Mouse (Mus musculus) yolk sac, embryonic 10.5 days (tissue): Measurements from ENCODE around the gene Myo16.

Source experiments
- DNase-seq: peaks from one replicate; pipeline ENCODE4 v3.0.0-alpha.2; 2017; ENCODE audit warnings: low spot score

Myo16 gene

DNA sequence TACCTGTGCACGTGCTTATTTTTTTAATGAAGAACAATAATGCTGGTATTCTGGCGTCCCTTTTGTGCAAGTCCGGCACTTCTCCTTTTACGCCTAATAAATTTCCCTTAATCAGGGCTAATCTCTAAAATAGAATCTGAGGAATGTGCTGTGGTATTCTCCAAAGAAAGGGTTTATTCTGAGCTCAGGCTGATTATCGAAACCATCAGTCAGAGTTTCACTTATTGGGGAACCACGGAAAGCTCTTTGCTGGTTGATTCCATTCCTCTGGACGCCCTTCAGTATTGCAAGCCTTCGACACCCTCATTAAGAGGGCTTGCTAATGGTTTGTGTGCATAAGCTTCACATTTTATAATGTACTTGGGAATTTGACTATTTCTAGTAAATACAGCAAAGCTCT lies 475.0 kb downstream of the Myo16 start:
- DNase-seq: no peak

DNA sequence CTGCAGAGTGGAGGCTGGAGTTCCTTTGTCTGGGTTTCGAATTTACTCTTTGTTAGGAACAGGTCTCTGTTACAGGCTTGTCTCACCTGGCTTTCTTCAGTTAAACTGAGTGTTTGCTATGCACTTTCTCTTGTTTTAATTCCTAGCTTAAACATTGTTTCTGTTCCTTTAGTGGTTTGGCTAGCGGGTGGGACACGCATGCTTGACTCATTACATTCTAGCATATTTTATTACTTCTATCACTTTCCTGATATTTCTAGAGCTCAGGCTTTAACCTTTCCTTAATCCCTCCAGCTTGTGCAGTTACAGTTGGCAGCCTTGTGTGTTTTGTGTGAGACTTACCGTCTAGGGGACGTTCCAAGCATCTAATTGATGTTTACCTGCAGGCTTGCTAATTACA lies 476.2 kb downstream of the Myo16 start:
- no peak for DNase-seq

DNA sequence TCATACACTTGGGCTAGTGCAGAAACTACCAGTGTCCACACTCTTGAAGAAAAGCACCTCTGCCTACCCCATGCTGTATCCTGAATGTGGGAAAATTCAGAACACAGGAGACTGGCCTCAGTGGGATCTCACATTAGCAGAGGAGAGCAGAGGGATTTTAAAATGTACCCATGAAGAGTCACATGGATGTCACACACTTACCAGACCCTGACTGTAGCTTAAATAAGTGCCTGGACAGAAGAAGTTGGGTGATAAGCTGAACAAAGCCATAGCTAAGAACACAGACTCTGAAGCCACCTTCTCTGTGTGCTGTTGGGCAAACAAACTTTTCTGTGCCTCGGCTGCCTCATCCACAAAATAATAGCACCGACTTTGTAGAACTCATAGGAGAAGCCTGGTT lies 477.3 kb downstream of the Myo16 start:
- DNase-seq: no peak

DNA sequence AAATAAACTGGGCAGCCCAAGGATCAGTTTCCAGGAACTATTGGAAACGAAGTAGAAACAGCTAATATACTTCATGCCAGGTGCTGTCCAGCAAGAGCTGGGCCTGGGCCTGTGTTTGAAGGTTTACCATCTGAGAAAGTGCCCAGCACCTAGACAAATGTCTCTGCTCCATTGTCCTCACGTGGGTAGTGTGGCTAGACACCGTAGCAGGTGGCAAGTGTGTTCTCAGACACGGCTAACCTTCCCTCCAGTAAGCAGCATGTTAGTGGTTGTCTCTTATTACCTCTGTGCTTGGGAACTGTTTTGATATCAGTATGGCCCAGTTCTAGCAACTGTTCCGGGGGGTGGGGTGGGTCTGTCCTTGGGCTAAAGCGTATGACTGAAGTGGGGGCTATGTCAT lies 478.9 kb downstream of the Myo16 start:
- DNase-seq: no peak

DNA sequence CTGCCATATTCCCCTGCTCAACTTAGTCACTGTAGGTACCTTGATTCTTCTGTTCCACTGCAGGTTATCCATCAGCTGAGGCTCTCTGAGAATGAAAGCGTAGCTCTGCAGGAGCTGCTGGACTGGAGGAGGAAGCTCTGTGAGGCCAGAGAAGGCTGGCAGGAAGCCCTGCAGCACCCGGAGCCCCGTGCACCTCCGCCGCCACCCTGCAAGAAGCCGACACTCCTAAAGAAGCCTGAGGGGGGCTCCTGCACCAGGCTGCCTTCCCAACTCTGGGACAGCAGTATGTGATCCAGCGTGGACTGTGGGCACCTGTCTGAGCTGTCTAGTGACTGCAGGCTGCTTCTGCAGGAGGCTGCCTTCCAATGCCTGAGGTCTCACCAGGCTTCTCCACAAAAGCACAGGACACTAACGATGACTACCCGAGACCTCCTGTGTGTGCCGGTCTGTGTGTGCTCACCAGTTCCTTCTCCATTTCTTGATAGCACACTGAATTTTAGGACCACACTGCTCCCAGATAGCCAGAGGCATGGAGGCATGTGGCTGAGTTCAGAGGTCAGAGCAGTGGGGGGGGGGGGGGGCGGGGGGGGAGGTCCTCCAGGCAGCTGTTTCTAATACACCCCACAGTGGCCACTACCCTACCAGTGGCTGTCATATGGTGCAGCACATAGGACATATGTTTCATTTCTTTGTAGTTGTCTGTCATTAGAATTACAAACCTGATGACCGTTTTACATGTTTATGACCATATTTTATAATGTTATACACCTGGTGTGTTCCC lies 479.8 kb downstream of the Myo16 start:
- no peak for DNase-seq

DNA sequence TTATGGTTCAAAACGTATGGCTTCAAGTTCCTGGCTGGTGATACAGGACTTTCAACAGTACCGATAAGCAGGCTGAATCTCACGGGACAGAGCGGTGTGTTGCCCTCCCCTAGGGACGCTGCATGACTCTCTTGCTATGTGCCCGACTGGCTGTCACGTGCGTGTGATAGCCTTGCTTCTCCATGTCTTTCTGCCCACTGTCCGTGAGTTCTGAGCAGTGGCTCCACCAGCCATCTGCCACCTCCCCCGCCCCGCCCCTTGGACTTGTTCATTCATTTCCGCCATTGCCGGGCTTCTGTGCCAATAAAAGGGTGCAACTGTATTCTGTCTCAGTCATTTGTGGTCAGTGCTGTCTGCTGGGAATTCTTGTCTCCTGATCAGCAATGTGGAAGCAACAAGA lies 480.7 kb downstream of the Myo16 start:
- no peak for DNase-seq

DNA sequence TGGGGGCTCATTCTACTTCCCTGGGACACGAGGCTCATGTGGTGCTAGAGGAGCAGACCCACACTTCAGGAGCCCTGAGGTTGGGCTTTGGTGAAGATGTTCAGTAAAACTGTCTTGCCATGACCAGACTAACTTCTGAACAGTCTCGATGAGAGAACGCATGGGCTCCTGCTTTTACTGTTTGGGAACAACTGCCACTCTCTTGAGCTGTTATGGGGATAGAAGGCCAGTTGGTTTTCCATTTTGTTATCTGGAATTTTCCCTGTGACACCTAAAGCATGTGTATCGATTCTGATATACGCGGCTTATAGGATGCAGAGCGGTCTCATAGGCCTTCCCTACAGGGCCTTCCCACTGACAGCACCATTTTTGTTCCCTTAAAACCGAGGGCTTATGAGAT lies 485.2 kb downstream of the Myo16 start:
- DNase-seq: no peak

DNA sequence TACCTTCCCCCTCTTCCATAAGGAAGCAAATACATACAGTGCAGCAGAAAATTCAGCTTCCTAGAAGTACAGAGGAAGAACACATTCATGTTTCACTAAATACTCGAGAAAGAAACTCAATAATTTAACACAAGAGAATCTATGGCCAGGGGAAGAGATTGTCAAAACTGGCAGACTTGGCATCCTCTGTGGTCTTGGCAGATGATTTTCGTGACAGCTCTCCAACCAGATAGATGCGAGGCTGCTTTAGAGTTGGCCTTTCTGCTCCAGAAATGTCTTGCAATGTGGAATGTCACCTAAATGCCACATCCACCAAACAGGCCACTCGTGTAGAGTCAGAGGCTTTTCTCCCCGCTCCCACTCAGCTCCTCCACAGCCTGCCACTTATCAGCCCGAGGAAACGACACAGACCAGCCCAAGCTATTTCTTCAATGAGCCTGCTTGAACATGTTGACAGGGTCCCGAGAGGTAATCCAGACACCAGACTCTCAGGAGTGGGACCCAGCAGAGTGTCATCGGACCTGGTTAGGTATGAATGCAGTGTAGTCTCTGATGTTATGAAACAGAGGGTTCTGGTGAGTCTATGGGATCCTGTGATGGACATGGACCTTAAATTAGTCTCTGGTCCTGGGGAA lies 486.6 kb downstream of the Myo16 start:
- DNase-seq: no peak

DNA sequence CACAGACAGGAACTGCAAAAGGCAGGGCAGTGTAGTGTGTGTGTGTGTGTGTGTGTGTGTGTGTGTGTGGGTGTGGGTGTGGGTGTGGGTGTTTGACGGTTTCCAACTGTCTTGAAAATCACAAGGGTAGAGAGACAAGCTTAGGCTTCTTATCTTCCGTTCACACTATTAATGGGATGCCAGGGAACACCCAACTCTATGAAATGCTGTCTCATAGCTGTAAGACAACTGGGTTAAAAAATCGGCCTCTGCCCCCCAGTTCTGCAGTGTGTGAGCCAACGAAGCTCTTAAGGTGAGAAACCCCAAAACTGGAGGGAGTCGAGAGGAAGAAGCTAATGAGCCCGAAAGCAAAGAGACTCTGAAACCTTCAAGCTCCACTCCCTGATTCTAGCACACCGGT lies 487.1 kb downstream of the Myo16 start:
- no peak for DNase-seq

DNA sequence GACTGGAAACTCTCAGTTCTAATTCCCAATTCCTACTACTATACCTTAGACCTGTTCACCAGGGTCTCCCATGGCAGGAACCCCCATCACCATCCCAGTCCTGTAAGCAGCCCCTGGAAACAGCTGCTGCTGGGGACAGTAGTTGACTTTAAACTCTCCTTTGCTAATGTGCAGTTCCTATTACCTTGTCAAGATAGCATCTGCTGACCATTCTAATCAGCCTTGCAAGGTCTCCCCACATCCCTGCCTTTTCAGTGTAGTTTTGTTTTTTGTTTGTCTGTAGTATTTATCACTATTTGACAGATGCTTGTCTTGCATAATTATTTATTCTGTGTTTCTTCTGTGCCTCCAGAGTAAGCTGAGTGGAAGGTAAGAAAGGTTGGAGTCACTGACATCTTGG lies 487.6 kb downstream of the Myo16 start:
- DNase-seq: no peak

DNA sequence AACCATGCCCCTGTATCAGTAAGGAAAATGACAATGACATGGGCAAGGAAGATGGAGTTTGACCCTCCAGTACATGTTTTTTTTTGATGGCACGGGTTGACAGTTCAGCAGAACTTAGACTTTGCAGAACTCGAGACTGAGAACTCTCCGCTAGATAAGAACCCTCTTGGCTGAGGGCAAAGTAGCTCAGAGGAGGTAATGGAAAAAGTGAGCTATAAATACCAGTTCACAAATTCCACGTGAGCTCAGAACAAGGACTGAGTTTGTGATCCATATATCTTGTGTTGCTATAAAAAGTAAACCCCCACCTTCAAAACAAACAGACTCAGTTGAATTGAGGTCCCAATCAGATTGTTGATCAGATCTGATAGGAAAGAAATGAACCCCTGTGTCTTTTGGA lies 489.5 kb downstream of the Myo16 start:
- DNase-seq: no peak

DNA sequence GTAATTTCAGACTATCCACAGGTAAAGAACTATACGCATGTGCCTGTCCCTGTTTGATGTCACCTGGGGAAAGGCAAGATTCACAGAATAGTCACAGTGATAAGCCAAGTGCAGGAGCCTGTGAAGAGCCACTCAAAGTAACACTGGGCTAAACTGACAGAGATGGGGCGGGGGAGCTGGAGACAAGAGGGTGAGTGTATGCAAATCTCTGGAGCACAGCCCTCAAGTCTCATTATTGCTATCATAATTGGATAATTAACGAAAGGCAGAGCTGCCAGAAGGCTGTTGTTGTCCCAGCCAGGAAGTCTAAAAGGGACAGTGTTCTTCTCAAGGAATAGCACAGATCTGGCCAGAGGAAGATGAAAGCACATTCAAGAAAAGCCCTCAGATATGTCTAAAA lies 490.8 kb downstream of the Myo16 start:
- DNase-seq: no peak

DNA sequence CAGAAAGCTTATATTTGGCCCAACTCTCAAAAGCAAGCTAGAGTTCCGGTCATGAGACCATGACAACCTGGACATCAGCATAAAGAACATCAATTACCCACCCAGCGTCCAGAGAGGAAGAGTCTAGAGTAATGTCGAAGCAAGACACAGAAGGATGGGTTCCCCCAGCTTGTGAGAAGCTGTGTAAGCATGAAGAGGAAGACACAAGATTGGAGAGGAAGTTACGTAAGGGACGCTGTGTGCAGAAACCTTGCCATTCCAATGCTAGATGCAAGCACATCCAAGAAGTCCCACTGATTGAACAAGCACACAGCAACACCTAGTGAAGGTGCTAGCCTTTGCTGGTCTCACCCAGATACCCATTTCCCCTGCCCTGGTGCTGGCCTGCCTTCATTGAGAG lies 492.0 kb downstream of the Myo16 start:
- no peak for DNase-seq

DNA sequence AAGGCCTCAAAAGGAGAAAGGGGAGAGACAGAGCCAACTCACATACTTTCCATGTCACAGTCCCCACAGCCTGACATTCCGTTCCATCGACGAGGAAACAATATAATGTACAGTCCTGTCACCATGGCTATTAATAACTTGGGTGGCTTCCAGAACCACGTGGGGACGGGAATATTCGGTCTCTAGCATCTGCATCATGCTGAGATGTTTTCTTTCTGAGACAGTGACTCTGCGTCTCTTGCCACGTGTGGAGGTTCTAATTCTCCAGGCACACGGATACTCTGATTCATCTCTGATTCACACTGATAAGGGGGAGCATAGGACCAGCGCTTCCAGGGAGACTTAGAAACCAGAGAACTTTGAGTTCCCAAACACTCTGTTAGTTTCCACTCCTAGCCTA lies 492.8 kb downstream of the Myo16 start:
- DNase-seq: no peak

DNA sequence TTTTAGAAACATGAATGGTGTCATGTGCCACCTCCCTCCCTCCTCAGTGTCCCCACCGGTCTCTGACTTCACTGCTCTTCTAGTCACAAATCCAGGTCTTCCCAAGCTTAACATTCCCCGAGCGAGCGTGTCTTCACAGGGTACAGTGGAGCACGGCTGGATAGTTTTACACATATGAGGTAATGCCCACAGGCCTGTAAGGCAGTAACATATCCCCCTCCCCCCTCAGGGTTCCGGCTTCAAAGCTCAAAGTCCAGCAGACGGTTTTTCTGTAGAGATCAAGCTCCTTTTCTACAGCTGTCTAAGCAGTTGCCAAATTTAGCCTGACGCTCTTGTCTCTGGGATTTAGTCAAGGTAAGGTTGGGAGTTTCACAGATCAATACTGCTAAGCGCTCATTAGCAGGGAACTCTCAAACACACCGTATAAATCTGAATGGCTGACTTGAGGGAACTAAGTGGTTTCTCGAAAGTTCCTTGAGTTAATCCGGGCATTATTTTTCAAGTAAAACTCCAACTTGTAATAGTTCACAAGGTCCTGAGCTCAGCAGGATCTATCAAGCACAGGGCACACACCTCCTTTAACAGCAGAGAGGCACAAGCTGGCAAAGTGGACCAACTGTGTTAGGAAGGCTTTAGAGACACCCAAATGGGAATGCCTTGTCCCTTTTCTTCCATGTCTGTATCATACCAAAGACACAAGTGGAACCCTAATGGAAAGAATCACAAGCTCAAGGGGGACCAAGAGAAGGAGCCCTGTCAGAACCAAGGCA lies 498.0 kb downstream of the Myo16 start:
- DNase-seq: peak; percentile 67

DNA sequence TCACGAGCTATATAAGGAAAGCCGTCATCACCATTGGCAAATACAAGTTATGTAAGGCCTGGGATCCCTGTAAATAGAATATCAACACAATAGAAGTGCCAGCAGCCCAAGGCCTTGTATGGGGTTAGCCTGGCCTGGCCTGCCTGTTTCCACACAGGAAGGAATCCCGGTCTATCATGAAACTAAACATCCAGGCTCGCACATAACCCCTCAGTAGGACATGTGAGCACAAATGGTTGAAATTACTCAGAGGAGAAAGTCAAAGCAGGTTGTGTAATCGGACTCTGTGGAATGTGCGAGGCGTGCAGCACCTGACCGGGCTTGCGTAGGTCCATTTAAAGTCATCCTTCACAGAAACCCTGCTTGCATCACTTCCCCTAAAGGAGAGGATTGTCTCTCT lies 499.6 kb downstream of the Myo16 start:
- DNase-seq: peak; percentile 75

DNA sequence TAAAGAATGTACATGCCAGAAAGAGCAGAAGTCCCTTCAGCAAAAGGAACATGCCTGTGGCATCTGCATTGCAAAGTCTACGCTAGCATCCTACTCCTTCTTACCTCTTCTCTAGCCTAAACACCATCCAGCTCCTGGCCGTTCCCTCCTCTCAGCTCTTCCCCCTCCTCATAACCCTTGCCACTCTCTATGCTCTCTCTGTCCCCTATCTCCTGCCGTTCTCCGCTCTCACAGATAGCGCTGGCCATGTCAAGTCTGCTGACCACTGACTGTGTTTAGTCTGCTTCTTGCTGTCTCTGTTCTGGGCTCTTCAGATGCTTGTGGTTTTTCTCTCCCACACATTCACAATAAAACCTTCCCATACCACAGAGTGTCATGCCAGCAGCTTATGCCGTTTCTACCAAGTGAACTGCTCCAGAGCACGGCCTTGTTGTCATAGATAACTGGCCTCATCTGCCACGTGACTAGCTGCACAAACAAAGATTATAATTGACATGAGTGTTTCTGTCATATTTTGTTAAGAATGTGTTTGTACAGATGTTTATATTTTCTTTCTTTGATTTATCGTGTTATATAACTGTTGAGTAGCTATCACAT lies 501.3 kb downstream of the Myo16 start:
- no peak for DNase-seq

DNA sequence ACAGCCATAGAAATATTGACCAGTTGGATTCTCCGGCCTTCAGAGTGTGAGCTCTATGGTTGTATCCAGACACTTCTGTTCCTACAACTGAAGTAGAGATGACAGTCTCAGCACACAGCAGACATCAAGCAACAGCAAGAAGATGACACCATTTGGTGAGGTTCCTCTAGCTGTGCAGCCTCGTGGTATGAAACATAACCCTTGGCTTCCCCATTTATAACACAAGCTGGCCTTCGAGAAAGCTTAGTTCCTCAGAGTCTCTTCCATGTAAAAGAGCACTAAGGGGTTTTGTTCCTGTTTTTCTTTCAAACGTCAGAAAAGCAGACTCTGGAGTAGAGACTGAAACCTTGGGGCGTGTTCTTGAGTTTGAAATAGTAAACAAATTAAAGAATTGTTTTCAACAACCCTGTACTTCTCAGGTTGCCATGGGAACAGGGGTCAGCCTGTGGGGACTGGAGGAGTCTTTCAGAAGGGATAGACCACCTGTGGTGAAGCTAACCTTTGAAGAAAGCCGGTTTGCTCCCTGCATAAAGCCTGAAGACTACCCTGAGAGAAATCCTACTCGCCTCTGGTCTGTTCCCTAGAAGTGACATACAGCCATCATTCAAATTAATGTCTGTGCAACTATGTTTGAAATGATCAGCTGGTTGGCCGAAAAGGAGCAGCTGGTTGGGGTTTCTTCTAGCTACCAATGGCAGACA lies 510.2 kb downstream of the Myo16 start:
- DNase-seq: no peak

DNA sequence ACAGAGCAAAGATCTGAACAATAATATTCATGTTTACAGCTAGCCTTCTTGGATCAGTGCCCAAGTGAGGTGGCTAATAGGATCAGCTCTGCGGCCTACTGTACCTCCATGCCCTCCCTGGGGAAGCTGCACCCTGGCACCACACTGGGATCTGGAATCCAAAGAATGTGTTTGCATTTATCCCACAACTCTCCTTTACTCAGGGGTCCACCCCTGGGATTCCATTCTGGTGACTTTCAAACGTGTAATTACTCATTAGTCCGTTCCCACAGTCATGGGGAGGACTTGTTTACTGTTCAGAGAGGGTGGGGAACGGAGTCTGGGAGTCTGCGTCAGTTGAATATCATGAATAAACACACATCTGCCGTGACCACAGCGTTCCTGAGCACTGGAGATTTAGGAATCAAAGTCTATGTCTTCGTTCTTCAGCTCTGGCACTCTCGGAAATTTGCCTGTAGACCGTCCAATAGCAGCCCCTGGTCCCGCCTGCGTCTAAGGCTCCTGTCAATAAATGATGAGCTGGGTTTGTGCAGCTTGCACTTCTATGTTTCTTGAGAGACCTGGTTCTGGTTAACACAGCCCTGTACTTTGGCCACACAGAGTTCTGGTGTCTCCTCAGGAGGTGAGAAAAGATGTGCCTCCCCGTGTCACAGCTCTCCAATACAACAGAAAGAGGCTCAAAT lies 511.3 kb downstream of the Myo16 start:
- peak; percentile 58 for DNase-seq

DNA sequence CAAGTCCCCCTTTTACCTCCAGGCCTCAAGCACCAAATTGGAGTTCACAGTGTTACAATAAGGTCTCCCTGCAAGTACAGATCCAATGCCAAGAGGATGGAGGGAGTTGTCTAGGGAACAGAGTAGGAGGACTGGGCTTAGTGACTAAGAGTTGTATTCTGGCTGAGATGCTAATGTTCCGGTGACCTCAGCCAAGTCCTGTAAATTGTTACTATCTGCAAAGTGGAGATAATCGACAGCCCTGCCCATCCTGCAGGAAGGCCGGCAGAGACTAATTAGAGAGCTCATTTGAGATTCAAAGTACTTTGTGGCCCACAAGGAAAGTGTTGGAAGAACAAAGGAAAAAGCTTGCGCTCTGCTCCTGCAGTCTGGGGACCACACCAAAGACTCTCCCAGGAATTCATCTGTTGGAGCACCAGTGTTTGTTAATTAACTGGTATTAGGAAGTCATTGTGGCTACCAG lies 512.1 kb downstream of the Myo16 start:
- no peak for DNase-seq

DNA sequence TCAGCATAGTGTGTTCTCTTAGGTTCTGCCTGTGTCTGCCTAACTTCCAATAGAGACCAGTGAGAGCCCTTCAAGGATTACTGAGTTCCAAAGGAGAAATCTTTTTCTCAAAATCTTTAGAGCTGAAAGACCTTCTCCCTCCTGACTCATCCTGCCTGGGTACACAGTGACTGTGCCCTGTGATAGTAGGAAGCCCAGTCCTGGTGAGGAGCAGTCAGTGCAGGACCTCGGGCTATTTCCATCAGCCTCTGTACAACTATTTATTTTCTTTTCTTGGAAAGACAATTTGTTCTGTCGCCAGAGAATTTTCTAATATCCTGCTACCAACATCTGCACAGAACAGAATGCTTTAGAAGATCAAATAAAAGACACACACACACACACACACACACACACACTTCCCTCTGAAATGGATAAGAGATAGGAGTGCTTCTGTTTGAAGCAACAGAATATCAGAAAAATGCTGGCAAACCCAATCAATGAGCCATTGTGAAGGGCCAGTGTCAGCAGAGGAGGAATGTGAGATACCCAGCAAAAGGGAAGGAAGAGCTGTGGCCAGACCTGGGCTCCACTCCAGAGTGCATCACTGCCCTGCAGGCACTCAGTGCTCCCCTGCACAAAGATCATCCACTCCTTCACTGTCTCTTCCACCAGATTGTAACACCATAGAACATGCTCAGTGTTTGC lies 518.3 kb downstream of the Myo16 start:
- DNase-seq: no peak
